Mouse (Mus musculus): Measurements from ENCODE around the gene Rxrg.

DNA sequence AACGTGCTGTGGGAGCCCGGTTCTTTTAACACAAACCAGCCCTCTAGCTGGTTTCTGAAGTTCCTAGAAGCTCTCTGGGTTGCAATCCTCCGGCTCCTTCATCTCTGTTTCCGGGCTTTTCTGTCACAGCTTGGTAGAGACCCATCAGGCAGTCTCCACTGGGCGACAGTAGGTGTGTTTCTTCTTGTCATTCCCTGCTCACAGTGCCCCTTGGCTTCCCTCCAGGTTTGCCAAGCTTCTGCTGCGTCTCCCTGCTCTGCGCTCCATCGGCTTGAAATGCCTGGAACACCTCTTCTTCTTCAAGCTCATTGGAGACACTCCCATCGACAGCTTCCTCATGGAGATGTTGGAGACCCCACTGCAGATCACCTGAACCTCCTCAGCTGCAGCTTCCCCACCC is 40.7 kb downstream of the Rxrg start:
- TF ChIP-seq POLR2AphosphoS5 (IDR thresholded peaks at IDR 0.05; ENCODE audit: insufficient replicate concordance, low read depth, low read length) (no peak), GATA1 (IDR thresholded peaks at IDR 0.05; ENCODE audit: borderline replicate concordance, low read length) (no peak), CTCF (IDR thresholded peaks at IDR 0.05; ENCODE audit: low read depth, low read length) (no peak)

All from G1E (cell line).